Mouse (Mus musculus) forebrain, embryonic 13.5 days (tissue): ENCODE data around the gene Rcc2. TPM values are rescaled to one million over a fixed set of nuclear protein-coding genes. Genes with fewer than 3 reads are reported as not detected.
A peak's percentile ranks its signal among the peaks of the same experiment; 100 is the strongest.

Source experiments
- ATAC-seq: fragments of 200-750 bp; cut with Nextera tagmentation; 2 replicates; pipeline ENCODE4 v1.8.0; 2017
- H3K27ac ChIP-seq: fragments of 300-500 bp; sonication (generic); 2 replicates; pipeline ENCODE4 v1.5.1; 2015; ENCODE audit warnings: inconsistent platforms, mild to moderate bottlenecking, moderate library complexity
- H3K27me3 ChIP-seq: fragments of 300-500 bp; sonication (generic); 2 replicates; pipeline ENCODE4 v1.6.1; 2015; ENCODE audit warnings: mild to moderate bottlenecking, inconsistent platforms
- H3K36me3 ChIP-seq: fragments of 300-500 bp; sonication (generic); 2 replicates; pipeline ENCODE4 v1.6.1; 2015; ENCODE audit warnings: mild to moderate bottlenecking, inconsistent platforms; ENCODE audit not compliant: poor library complexity, severe bottlenecking
- H3K4me1 ChIP-seq: fragments of 300-500 bp; sonication (generic); 2 replicates; pipeline ENCODE4 v1.6.1; 2015; ENCODE audit warnings: inconsistent platforms
- H3K4me2 ChIP-seq: fragments of 300-500 bp; sonication (generic); 2 replicates; pipeline ENCODE4 v1.6.1; 2015; ENCODE audit warnings: inconsistent platforms, mild to moderate bottlenecking, moderate library complexity
- H3K4me3 ChIP-seq: fragments of 300-500 bp; sonication (generic); 2 replicates; pipeline ENCODE4 v1.5.1; 2015; ENCODE audit warnings: mild to moderate bottlenecking, inconsistent platforms
- H3K9ac ChIP-seq: fragments of 300-500 bp; sonication (generic); 2 replicates; pipeline ENCODE4 v1.6.1; 2015; ENCODE audit warnings: mild to moderate bottlenecking, inconsistent platforms
- H3K9me3 ChIP-seq: fragments of 300-500 bp; sonication (generic); replicated peaks from 2 replicates; pipeline ENCODE4 v1.6.1; 2016; ENCODE audit warnings: inconsistent platforms
- WGBS: fragments of 180-500 bp; shearing (Covaris S2); methylation state at CpG from one replicate; pipeline ENCODE4 v1.1.7; 2015; 5-methylcytosine and 5-hydroxymethylcytosine counted together
- polyA plus RNA-seq: library from polyadenylated mRNA; unstranded; fragments of >200 nt; fragmentation: Nextera tagmentation; extraction: Ambion mirVana; gene quantifications from 2 replicates; pipeline ENCODE4 v1.2.1, GENCODE M21; 2015

The Rcc2 gene
- polyA plus RNA-seq, 1 experiment from 2014 or later, result 34.0 TPM

- Histone ChIP-seq H3K4me1 (peaks cover 4% of the 10 kb centered on the region; the same call in 1 of the 2 replicates), H3K4me2 (no peak overlapping the region), H3K9me3 (no peaks in the 10 kb centered on the region), H3K27me3 (no peaks in the 10 kb centered on the region), H3K36me3 (no peaks in the 10 kb centered on the region), H3K27ac (no peak overlapping the region), H3K9ac (no peak overlapping the region), H3K4me3 (no peak overlapping the region)
- ATAC-seq, result no peak
- WGBS, result 66% methylated on average over 12 of the region's 12 CpGs
Measured at GRCm38 (mm10) chr4:140673527-140674264, 26.6 kb upstream of the Rcc2 start.

- no peak overlapping the region for H3K4me3 ChIP-seq
- H3K9me3 ChIP-seq, result no peaks in the 10 kb centered on the region
- WGBS, result 32% methylated on average over 13 of the region's 13 CpGs
- H3K36me3 ChIP-seq, result no peaks in the 10 kb centered on the region
- H3K27me3 ChIP-seq, result no peaks in the 10 kb centered on the region
- H3K27ac ChIP-seq, result no peak overlapping the region
- peak; percentile 36; the same call in 1 of the 2 replicates for ATAC-seq
- no peak overlapping the region for H3K9ac ChIP-seq
- H3K4me2 ChIP-seq, result no peak overlapping the region
- H3K4me1 ChIP-seq, result peaks cover 5% of the 10 kb centered on the region; the same call in 1 of the 2 replicates
Measured at GRCm38 (mm10) chr4:140674345-140674926, 25.9 kb upstream of the Rcc2 start.

GRCm38 (mm10) chr4:140679038-140679437, 21.3 kb upstream of the Rcc2 start:
- Histone ChIP-seq H3K27ac (no peak overlapping the region), H3K4me3 (no peak overlapping the region), H3K4me2 (no peak overlapping the region), H3K9ac (no peak overlapping the region), H3K4me1 (peaks cover 13% of the 10 kb centered on the region), H3K27me3 (no peaks in the 10 kb centered on the region), H3K36me3 (no peaks in the 10 kb centered on the region), H3K9me3 (no peaks in the 10 kb centered on the region)
- ATAC-seq, result 0 out of 2 replicates have a peak, but pooled peaks have one; percentile 30
- WGBS, result 13% methylated on average over 5 of the region's 5 CpGs

- ATAC-seq, result 0 out of 2 replicates have a peak, but pooled peaks have one; percentile 43
- Histone ChIP-seq H3K9ac (no peak overlapping the region), H3K27me3 (no peaks in the 10 kb centered on the region), H3K4me1 (peaks cover 13% of the 10 kb centered on the region), H3K9me3 (no peaks in the 10 kb centered on the region), H3K4me2 (peak overlapping the region; percentile 24; the same call in 1 of the 2 replicates), H3K27ac (no peak overlapping the region), H3K4me3 (no peak overlapping the region), H3K36me3 (no peaks in the 10 kb centered on the region)
- WGBS, result 29% methylated on average over 15 of the region's 18 CpGs
Measured at GRCm38 (mm10) chr4:140679723-140680380, 20.5 kb upstream of the Rcc2 start.

- Histone ChIP-seq H3K4me1 (peaks cover 13% of the 10 kb centered on the region), H3K9me3 (no peaks in the 10 kb centered on the region), H3K9ac (no peak overlapping the region), H3K36me3 (no peaks in the 10 kb centered on the region), H3K4me3 (no peak overlapping the region), H3K27ac (no peak overlapping the region), H3K4me2 (no peak overlapping the region), H3K27me3 (no peaks in the 10 kb centered on the region)
- no peak for ATAC-seq
- WGBS, result 65% methylated on average over 8 of the region's 8 CpGs
Measured at GRCm38 (mm10) chr4:140680731-140681397, 19.5 kb upstream of the Rcc2 start.

- no peaks in the 10 kb centered on the region for H3K9me3 ChIP-seq
- H3K9ac ChIP-seq, result no peak overlapping the region
- ATAC-seq, result no peak
- H3K4me1 ChIP-seq, result peaks cover 13% of the 10 kb centered on the region
- H3K27me3 ChIP-seq, result no peaks in the 10 kb centered on the region
- no peaks in the 10 kb centered on the region for H3K36me3 ChIP-seq
- H3K27ac ChIP-seq, result no peak overlapping the region
- H3K4me2 ChIP-seq, result no peak overlapping the region
- WGBS, result 61% methylated on average over 8 of the region's 8 CpGs
- no peak overlapping the region for H3K4me3 ChIP-seq
Measured at GRCm38 (mm10) chr4:140683608-140684007, 16.7 kb upstream of the Rcc2 start.

- H3K9me3 ChIP-seq, result no peaks in the 10 kb centered on the region
- no peaks in the 10 kb centered on the region for H3K36me3 ChIP-seq
- no peak overlapping the region for H3K27ac ChIP-seq
- ATAC-seq, result no peak
- 25% methylated on average over 16 of the region's 16 CpGs for WGBS
- no peak overlapping the region for H3K4me3 ChIP-seq
- H3K9ac ChIP-seq, result no peak overlapping the region
- H3K4me1 ChIP-seq, result peaks cover 13% of the 10 kb centered on the region
- H3K27me3 ChIP-seq, result no peaks in the 10 kb centered on the region
- no peak overlapping the region for H3K4me2 ChIP-seq
Measured at GRCm38 (mm10) chr4:140684141-140684871, 16.0 kb upstream of the Rcc2 start.

GRCm38 (mm10) chr4:140684881-140685303, 15.4 kb upstream of the Rcc2 start:
- Histone ChIP-seq H3K9ac (no peak overlapping the region), H3K27ac (no peak overlapping the region), H3K4me3 (no peak overlapping the region), H3K36me3 (no peaks in the 10 kb centered on the region), H3K9me3 (no peaks in the 10 kb centered on the region), H3K4me1 (peaks cover 10% of the 10 kb centered on the region), H3K27me3 (no peaks in the 10 kb centered on the region), H3K4me2 (no peak overlapping the region)
- no peak for ATAC-seq
- 62% methylated on average over 6 of the region's 6 CpGs for WGBS

GRCm38 (mm10) chr4:140688044-140688825, 12.1 kb upstream of the Rcc2 start:
- H3K36me3 ChIP-seq, result no peaks in the 10 kb centered on the region
- no peak overlapping the region for H3K4me2 ChIP-seq
- H3K27me3 ChIP-seq, result no peaks in the 10 kb centered on the region
- no peak for ATAC-seq
- H3K27ac ChIP-seq, result no peak overlapping the region
- WGBS, result 77% methylated on average over 11 of the region's 12 CpGs
- H3K4me3 ChIP-seq, result no peak overlapping the region
- H3K4me1 ChIP-seq, result peaks cover 10% of the 10 kb centered on the region
- H3K9me3 ChIP-seq, result no peaks in the 10 kb centered on the region
- H3K9ac ChIP-seq, result no peak overlapping the region

- no peak for ATAC-seq
- peaks cover 6% of the 10 kb centered on the region for H3K4me1 ChIP-seq
- H3K27me3 ChIP-seq, result no peaks in the 10 kb centered on the region
- H3K4me3 ChIP-seq, result no peak overlapping the region
- no peak overlapping the region for H3K27ac ChIP-seq
- no peaks in the 10 kb centered on the region for H3K36me3 ChIP-seq
- no peaks in the 10 kb centered on the region for H3K9me3 ChIP-seq
- H3K4me2 ChIP-seq, result no peak overlapping the region
- WGBS, result 79% methylated on average over 5 of the region's 5 CpGs
- no peak overlapping the region for H3K9ac ChIP-seq
Measured at GRCm38 (mm10) chr4:140688826-140689425, 11.4 kb upstream of the Rcc2 start.
